Mouse (Mus musculus): ENCODE data around the gene Calm1. TPM values are rescaled to one million over a fixed set of nuclear protein-coding genes. Genes with fewer than 3 reads are reported as not detected.

Gene Calm1
- polyA plus RNA-seq, 1 experiment from 2014 or later, result 1,739 TPM

DNA sequence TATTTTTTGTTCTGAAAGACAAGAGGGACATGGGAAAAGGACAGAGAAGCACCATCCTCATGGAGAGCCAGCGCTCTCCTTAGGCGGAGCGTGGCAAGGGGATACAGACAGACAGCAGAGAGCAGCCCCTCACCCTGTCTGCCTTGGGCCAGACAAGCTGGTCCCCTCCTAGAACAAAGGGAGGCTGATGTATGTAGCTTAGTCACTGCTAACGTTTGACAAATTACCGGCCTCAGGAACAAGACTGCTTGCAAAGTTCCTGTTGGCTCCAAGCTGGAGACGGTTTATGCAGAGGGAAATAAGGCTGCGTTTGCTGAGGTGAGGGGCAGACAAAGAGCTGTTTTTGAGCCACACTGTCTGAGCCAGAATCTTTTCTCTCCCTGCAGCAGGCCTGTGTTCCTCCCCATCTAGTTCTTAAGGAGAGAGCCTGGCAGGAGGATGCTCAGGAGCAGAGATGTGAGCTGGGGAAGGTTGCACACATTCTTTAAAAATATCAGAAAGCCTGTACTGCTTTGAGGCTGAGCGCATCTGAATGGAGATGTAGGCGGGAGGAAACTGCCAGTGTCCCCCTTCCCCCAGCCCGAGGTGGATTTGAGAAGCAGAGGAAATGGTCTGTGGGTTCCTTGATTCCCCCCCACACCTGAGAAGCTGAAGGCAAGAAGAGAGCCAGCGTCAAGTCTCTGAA is 28.9 kb downstream of the Calm1 start:
- no peaks in the 10 kb centered on the region for H3K36me3 ChIP-seq
- no peak overlapping the region for H3K4me3 ChIP-seq
- no peak overlapping the region for H3K9ac ChIP-seq
- H3K9me3 ChIP-seq, result no peaks in the 10 kb centered on the region
- 0 out of 2 replicates have a peak overlapping the region, but pooled peaks have one; percentile 18 for H3K27ac ChIP-seq
- 44% methylated on average over 11 of the region's 11 CpGs for whole genome bisulfite sequencing
- no peaks in the 10 kb centered on the region for H3K27me3 ChIP-seq
- H3K4me2 ChIP-seq, result no peak overlapping the region
- ATAC-seq (ENCODE audit: borderline replicate concordance, extremely low read depth, low FRiP score, low TSS enrichment), result no peak
- H3K4me1 ChIP-seq, result 0 out of 2 replicates have a peak, but pooled peaks cover 2% of the 10 kb centered on the region

DNA sequence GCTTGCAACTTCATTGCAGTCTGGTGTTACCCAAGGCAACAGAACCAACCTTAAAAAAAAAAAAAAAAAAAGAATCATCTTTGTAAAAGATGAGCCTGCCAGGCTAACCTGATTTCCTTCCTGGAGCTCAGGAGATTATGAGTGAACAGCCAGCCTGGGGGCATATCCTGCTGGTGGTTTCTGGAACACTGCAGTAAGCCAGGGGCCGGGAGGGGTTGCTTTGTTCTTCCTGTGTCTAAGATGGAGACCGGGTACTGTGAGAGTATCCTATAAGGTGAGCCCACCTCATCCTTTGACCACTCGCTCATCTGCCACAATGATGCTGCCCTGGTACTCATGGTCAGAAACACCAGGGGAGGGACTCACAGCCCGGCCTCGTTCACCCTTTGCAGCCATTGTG is 35.0 kb downstream of the Calm1 start:
- 87% methylated on average over 5 of the region's 5 CpGs for WGBS
- no peak overlapping the region for H3K9ac ChIP-seq
- no peaks in the 10 kb centered on the region for H3K27me3 ChIP-seq
- H3K36me3 ChIP-seq, result no peaks in the 10 kb centered on the region
- H3K4me3 ChIP-seq, result no peak overlapping the region
- peaks cover 1% of the 10 kb centered on the region; the same call in 1 of the 2 replicates for H3K4me1 ChIP-seq
- no peak overlapping the region for H3K27ac ChIP-seq
- H3K9me3 ChIP-seq, result no peaks in the 10 kb centered on the region
- ATAC-seq (ENCODE audit: borderline replicate concordance, extremely low read depth, low FRiP score, low TSS enrichment), result no peak
- no peak overlapping the region for H3K4me2 ChIP-seq

DNA sequence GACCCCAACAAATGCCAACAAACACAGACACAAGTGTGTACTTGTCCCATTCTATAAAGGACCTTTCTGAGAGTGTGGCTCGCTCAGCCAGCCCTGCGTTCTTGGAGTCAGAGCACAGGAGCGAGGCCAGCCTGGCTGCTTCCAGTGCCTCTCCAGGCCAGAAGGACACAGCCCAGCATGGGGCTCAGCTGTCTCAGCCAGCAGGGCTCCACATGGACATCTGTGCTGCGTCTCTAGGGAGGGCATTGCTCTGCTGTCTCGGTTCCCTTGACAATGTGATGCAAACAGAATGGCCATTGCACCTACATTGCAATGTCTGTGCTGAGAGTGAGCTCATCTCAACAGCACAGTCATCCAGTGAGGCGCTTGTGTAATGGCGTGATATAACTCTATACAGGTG is 35.7 kb downstream of the Calm1 start:
- Histone ChIP-seq H3K4me2 (no peak overlapping the region), H3K4me3 (no peak overlapping the region), H3K27ac (no peak overlapping the region), H3K27me3 (no peaks in the 10 kb centered on the region), H3K4me1 (peaks cover 8% of the 10 kb centered on the region; the same call in 1 of the 2 replicates), H3K9me3 (no peaks in the 10 kb centered on the region), H3K9ac (no peak overlapping the region), H3K36me3 (no peaks in the 10 kb centered on the region)
- WGBS, result 65% methylated on average over 7 of the region's 7 CpGs
- no peak for ATAC-seq (ENCODE audit: borderline replicate concordance, extremely low read depth, low FRiP score, low TSS enrichment)

DNA sequence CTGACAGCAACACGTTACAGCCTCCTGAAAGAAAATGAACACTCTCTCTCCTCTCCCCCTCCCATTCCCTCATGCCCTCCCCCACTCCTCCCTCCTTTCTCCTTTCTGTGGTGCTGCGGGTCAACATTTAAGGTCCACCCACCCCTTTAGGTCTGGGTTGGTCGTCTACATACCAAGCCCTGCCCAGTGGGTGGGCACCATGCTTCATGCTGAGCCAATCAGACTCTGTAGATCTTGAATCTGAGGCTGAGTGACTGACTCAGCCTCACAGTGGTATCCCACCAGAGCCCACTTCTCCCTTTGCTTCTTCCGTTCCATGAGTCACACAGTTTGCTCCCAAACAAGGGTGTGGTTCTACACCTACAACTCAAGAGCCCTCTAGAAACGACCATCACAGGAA is 36.2 kb downstream of the Calm1 start:
- ATAC-seq (ENCODE audit: borderline replicate concordance, extremely low read depth, low FRiP score, low TSS enrichment), result no peak
- WGBS, result 31% methylated on average over 5 of the region's 5 CpGs
- Histone ChIP-seq H3K4me1 (peaks cover 10% of the 10 kb centered on the region; the same call in 1 of the 2 replicates), H3K4me2 (no peak overlapping the region), H3K27me3 (no peaks in the 10 kb centered on the region), H3K9me3 (no peaks in the 10 kb centered on the region), H3K27ac (no peak overlapping the region), H3K9ac (no peak overlapping the region), H3K4me3 (no peak overlapping the region), H3K36me3 (no peaks in the 10 kb centered on the region)

DNA sequence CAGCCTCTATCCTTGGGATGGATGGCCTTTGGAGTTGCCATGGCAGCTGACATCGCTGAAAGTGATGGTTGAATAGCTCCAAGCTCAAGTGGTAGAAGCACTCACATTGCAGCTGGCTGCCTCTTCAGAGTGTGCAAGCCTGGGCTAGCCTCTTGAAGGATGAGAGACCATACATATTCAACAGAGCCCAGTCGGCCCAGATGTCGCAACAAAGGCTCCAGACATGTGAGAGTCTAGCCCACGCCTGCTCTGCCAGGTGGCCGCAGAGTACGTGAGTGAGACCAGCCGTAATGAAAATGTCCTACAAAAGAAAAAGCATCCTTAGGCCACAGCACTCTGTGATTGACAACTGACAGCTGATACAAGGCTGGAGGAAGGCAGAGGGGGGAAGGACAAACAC is 40.2 kb downstream of the Calm1 start:
- Histone ChIP-seq H3K27ac (no peak overlapping the region; the same call in 1 of the 2 replicates), H3K36me3 (no peaks in the 10 kb centered on the region), H3K4me2 (no peak overlapping the region), H3K4me1 (peaks cover 14% of the 10 kb centered on the region; the same call in 1 of the 2 replicates), H3K4me3 (no peak overlapping the region), H3K9ac (no peak overlapping the region), H3K9me3 (no peaks in the 10 kb centered on the region), H3K27me3 (no peaks in the 10 kb centered on the region)
- ATAC-seq (ENCODE audit: borderline replicate concordance, extremely low read depth, low FRiP score, low TSS enrichment), result no peak
- 64% methylated on average over 7 of the region's 7 CpGs for WGBS

DNA sequence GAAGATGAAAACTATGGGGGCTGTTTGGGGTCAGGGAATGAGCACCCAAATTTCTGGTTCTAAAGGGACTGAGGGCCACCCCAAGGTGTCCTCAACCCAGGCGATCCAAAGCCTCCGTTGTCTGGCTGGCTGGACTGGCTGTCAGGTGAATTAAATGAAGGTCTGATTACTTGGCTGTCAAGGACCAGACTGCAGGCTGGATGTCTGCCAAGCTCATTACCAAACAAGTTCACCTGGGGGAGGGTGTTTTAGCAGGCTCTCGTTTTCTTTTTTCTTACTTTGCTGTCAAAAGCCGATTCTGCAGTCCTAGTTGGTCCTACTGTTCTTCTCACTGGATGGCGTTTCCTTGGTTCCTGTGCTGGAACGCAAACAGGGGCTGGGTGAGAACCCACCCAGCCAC is 40.6 kb downstream of the Calm1 start:
- 56% methylated on average over 6 of the region's 6 CpGs for WGBS
- H3K4me1 ChIP-seq, result peaks cover 14% of the 10 kb centered on the region; the same call in 1 of the 2 replicates
- ATAC-seq (ENCODE audit: borderline replicate concordance, extremely low read depth, low FRiP score, low TSS enrichment), result no peak
- no peaks in the 10 kb centered on the region for H3K36me3 ChIP-seq
- no peaks in the 10 kb centered on the region for H3K27me3 ChIP-seq
- no peak overlapping the region for H3K4me3 ChIP-seq
- no peaks in the 10 kb centered on the region for H3K9me3 ChIP-seq
- H3K9ac ChIP-seq, result no peak overlapping the region
- no peak overlapping the region; the same call in 1 of the 2 replicates for H3K27ac ChIP-seq
- no peak overlapping the region for H3K4me2 ChIP-seq

DNA sequence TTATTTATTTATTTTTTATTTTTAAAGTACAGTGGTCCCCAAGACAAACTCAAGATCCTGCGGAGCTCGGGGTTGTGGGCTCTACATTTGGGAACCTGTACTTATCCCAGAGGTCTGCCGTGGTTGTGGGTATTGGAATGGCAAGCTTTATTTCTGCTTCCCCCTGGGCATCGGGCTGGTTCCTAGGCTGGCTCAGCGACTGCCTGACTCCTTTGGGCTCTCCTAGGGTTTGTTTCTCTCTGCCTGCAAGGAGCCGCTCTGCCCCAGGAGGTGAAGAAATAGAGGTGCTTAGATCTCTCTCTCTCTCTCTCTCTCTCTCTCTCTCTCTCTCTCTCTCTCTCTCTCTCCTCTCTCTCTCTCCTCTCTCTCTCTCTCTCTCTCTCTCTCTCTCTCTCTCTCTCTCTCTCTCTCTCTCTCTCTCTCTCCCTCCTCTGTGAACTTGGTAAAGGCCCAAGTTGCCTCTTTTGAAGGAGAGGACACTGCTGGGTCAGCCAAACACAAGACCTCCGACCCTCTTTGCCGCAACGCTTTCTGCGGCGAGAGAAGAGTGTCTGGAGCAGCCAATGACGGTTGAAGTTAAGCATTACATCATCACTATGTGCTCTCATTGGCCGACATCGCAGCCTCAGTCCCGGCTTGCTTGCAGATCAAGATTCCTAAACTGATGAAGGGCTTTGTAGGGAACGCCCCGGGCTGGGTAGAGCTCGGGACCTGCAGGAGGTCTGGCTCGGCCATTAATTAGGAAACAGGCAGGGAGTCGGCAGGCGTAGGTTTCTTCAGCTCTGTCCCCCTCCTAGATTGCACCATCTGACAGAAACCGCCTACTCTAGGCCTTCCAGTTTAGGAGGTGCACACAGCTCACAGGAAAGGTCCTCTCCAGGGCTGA is 42.9 kb downstream of the Calm1 start:
- H3K27ac ChIP-seq, result no peak overlapping the region
- H3K4me2 ChIP-seq, result peak overlapping the region; percentile 45
- 8% methylated on average over 22 of the region's 22 CpGs for WGBS
- peak; percentile 83 for ATAC-seq (ENCODE audit: borderline replicate concordance, extremely low read depth, low FRiP score, low TSS enrichment)
- H3K9me3 ChIP-seq, result no peaks in the 10 kb centered on the region
- no peaks in the 10 kb centered on the region for H3K36me3 ChIP-seq
- H3K4me3 ChIP-seq, result peak overlapping the region; percentile 16
- peaks cover 14% of the 10 kb centered on the region; the same call in 1 of the 2 replicates for H3K4me1 ChIP-seq
- H3K9ac ChIP-seq, result no peak overlapping the region
- no peaks in the 10 kb centered on the region for H3K27me3 ChIP-seq

DNA sequence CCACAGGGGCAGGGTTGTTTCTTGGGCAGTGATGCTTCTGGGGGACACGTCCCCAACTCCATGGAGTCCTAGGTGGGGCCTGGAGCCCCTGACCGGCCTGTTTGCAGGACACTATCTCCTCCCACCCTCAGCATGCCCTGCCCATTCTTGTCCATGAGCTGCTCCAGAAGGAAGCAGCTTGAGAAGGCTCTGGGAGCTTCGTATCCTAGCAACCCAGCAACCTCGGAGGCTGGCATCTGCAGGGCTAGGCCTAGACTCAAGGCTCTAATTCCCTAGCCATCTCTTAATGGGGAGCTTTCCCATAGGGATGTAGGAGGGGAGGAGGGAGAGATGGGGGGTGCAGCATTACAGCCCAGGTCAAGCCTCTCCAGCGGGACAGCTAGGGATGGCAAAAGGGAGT is 45.3 kb downstream of the Calm1 start:
- no peaks in the 10 kb centered on the region for H3K27me3 ChIP-seq
- 37% methylated on average over 5 of the region's 5 CpGs for WGBS
- no peak for ATAC-seq (ENCODE audit: borderline replicate concordance, extremely low read depth, low FRiP score, low TSS enrichment)
- H3K9ac ChIP-seq, result no peak overlapping the region
- peaks cover 10% of the 10 kb centered on the region; the same call in 1 of the 2 replicates for H3K4me1 ChIP-seq
- no peak overlapping the region for H3K4me2 ChIP-seq
- no peaks in the 10 kb centered on the region for H3K9me3 ChIP-seq
- H3K27ac ChIP-seq, result no peak overlapping the region
- H3K4me3 ChIP-seq, result no peak overlapping the region
- no peaks in the 10 kb centered on the region for H3K36me3 ChIP-seq

DNA sequence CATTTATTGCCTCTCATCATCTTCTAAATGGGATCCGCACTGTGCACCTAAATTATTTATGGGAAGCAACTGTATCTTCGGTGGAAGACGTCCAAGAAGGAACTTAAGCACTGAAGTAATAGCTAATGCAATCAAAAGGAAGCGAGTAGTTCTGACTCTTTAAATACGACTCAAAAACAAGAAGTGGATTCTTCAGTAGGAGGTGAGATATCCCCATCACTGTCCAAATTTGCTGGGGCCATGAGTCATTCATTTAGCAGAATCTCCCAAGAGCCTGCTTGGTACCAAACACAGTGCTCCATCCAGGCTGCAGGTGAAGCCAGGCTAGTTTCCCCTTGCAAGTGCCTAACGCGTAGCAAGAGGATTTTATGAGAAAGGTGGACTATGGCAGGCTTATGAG is 49.9 kb downstream of the Calm1 start:
- ATAC-seq (ENCODE audit: borderline replicate concordance, extremely low read depth, low FRiP score, low TSS enrichment), result no peak
- Histone ChIP-seq H3K4me3 (no peak overlapping the region), H3K4me2 (no peak overlapping the region), H3K36me3 (no peaks in the 10 kb centered on the region), H3K27ac (no peak overlapping the region), H3K9me3 (no peaks in the 10 kb centered on the region), H3K4me1 (no peaks in the 10 kb centered on the region), H3K9ac (no peak overlapping the region), H3K27me3 (no peaks in the 10 kb centered on the region)
- 79% methylated on average over 7 of the region's 7 CpGs for WGBS

DNA sequence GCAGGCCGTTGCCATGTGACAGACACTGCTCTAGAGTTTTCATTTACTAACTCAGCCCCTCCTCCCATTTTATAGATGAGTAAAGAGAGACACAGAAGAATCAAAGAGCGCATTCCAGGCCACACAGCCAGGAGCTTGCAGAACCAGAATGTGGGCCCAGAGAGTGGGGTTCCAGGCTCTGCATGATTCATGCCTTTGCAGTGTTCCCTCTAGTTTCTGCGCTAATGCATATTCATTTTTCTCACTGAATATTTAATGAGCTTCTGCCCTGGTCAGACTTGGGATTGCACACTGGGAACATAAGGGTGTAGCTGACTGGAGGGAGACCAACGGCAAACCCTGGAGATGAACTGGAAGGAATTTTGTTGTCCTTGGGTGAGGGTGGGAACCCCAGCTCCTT is 55.2 kb downstream of the Calm1 start:
- H3K9ac ChIP-seq, result no peak overlapping the region
- H3K27me3 ChIP-seq, result no peaks in the 10 kb centered on the region
- H3K27ac ChIP-seq, result no peak overlapping the region
- H3K9me3 ChIP-seq, result no peaks in the 10 kb centered on the region
- ATAC-seq (ENCODE audit: borderline replicate concordance, extremely low read depth, low FRiP score, low TSS enrichment), result no peak
- 75% methylated on average over 4 of the region's 4 CpGs for WGBS
- H3K36me3 ChIP-seq, result no peaks in the 10 kb centered on the region
- no peak overlapping the region for H3K4me2 ChIP-seq
- H3K4me3 ChIP-seq, result no peak overlapping the region
- no peaks in the 10 kb centered on the region for H3K4me1 ChIP-seq

DNA sequence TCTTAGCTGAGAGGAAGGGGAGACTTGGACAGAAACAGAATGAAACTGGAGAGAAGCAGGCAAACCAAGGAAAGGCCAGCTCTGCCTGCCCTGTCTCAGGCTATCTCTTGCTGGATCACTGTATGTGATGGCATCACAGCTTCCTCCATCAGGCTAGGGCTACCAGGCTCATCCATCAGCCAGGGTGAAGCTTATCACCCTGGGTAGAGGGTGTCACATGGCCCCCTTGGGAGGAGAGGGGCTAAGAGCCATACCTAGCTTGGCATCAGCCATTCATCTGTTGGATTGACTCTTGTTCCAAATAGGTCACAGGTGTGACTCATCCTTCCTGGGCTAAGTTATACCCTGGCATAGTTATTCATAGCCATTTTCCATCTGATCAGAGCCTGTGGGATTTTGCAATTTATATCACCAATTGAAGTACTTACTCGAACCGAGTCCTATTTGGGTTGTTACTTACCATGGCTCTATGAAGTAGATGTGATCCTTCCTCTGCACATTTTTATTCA is 56.3 kb downstream of the Calm1 start:
- no peak for ATAC-seq (ENCODE audit: borderline replicate concordance, extremely low read depth, low FRiP score, low TSS enrichment)
- no peaks in the 10 kb centered on the region for H3K9me3 ChIP-seq
- peaks cover 5% of the 10 kb centered on the region; the same call in 1 of the 2 replicates for H3K4me1 ChIP-seq
- 85% methylated on average over 2 of the region's 2 CpGs for WGBS
- H3K4me2 ChIP-seq, result no peak overlapping the region
- H3K36me3 ChIP-seq, result no peaks in the 10 kb centered on the region
- H3K4me3 ChIP-seq, result no peak overlapping the region
- no peak overlapping the region for H3K27ac ChIP-seq
- no peak overlapping the region for H3K9ac ChIP-seq
- H3K27me3 ChIP-seq, result no peaks in the 10 kb centered on the region

DNA sequence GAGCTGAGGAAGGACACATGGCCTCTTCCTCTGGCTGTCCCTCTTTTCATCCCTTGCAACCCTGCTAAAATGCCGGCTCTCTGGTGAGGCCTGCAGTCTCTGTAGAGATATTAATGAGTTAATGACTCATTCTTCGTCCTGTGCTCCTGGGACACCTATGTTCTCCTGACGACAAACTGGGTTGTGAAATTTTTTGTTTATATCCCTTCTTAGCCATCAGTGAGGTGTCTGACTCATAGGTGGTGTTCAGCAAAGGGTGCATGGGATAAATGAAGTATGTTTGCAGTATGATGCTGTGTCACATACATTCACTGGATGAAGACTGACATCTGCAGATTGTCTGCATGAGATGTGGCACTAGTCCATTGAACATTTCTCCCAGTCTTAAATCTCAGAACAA is 58.5 kb downstream of the Calm1 start:
- H3K27ac ChIP-seq, result no peak overlapping the region
- ATAC-seq (ENCODE audit: borderline replicate concordance, extremely low read depth, low FRiP score, low TSS enrichment), result no peak
- no peak overlapping the region for H3K4me2 ChIP-seq
- H3K36me3 ChIP-seq, result no peaks in the 10 kb centered on the region
- no peak overlapping the region for H3K4me3 ChIP-seq
- H3K27me3 ChIP-seq, result no peaks in the 10 kb centered on the region
- H3K4me1 ChIP-seq, result peaks cover 5% of the 10 kb centered on the region; the same call in 1 of the 2 replicates
- no peaks in the 10 kb centered on the region for H3K9me3 ChIP-seq
- 60% methylated on average over 3 of the region's 3 CpGs for WGBS
- H3K9ac ChIP-seq, result no peak overlapping the region
